Mouse (Mus musculus) heart, embryonic 16.5 days (tissue): Measurements from ENCODE around the gene Phf2. TPM values are rescaled to one million over a fixed set of nuclear protein-coding genes. Genes with fewer than 3 reads are reported as not detected.

Experiments
- ATAC-seq: fragments of 200-750 bp; cut with Nextera tagmentation; replicated peaks from 2 replicates; pipeline ENCODE4 v1.8.0; 2017; ENCODE audit warnings: moderate number of reproducible peaks; ENCODE audit not compliant: insufficient read depth, low FRiP score; ENCODE audit errors: extremely low read depth
- H3K27ac ChIP-seq: fragments of 300-500 bp; sonication (generic); 2 replicates; pipeline ENCODE4 v1.5.1; 2014; ENCODE audit warnings: mild to moderate bottlenecking, low read length, control low read depth, moderate library complexity
- H3K27me3 ChIP-seq: fragments of 300-500 bp; sonication (generic); 2 replicates; pipeline ENCODE4 v1.6.1; 2014; ENCODE audit warnings: low read length, mixed read lengths; ENCODE audit not compliant: control insufficient read depth, insufficient read depth
- H3K36me3 ChIP-seq: fragments of 300-500 bp; sonication (generic); 2 replicates; pipeline ENCODE4 v1.6.1; 2014; ENCODE audit not compliant: control insufficient read depth, insufficient read depth
- H3K4me1 ChIP-seq: fragments of 300-500 bp; sonication (generic); 2 replicates; pipeline ENCODE4 v1.6.1; 2014; ENCODE audit warnings: low read length, mixed read lengths; ENCODE audit not compliant: control insufficient read depth, insufficient read depth
- H3K4me2 ChIP-seq: fragments of 300-500 bp; sonication (generic); 2 replicates; pipeline ENCODE4 v1.6.1; 2014; ENCODE audit warnings: low read depth, mild to moderate bottlenecking, control low read depth, low read length
- H3K4me3 ChIP-seq: fragments of 300-500 bp; sonication (generic); 2 replicates; pipeline ENCODE4 v1.5.1; 2014; ENCODE audit warnings: mild to moderate bottlenecking, control low read depth, low read length
- H3K9ac ChIP-seq: fragments of 300-500 bp; sonication (generic); 2 replicates; pipeline ENCODE4 v1.6.1; 2014; ENCODE audit warnings: low read length, control low read depth
- H3K9me3 ChIP-seq: fragments of 300-500 bp; sonication (generic); replicated peaks from 2 replicates; pipeline ENCODE4 v1.6.1; 2016; ENCODE audit warnings: low read length; ENCODE audit not compliant: control insufficient read depth
- WGBS: fragments of 180-500 bp; shearing (Covaris S2); extraction: QIAGEN DNeasy Blood & Tissue Kit; methylation state at CpG from one replicate; pipeline ENCODE4 v1.1.7; 2014; 5-methylcytosine and 5-hydroxymethylcytosine counted together
- polyA plus RNA-seq: library from polyadenylated mRNA; unstranded; fragments of >200 nt; fragmentation: Nextera tagmentation; extraction: Ambion mirVana; gene quantifications from 2 replicates; pipeline ENCODE4 v1.2.1, GENCODE M21; 2015

Gene Phf2
- polyA plus RNA-seq, 1 experiment from 2014 or later: 4.4 TPM

DNA sequence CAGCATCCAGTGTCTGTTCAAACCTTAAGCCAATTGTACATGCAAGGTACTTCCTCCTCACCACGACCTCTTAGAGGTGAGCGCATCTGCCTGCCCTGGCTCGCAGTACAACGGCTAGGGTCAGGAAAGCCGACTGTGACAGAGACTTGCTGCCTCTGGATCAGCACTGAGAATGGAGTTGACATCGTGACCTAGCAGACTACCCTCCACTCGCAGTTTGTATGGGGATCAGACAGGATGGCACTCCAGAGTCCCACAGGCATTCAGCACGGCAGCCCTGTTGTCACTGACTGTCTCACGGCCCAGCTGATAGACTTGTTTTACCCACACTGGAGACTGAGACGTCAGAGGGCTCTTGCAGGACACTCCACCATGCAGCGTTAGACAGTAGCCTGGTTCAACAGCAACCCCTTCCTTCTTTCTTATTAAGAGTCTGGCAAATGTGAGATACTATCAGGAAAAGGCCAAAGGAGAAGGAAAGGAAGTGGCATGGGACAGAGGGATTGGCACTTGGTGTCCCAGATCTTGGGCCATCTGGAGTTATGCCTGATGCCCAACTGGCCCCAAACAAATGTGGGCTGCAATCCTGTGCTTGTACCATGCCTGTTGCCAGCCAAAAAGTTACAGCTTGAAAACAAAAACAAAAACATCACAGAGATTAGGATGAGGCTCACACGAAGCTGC, 6.1 kb downstream of the Phf2 start:
- no peak overlapping the region for H3K4me3 ChIP-seq
- no peak overlapping the region for H3K4me2 ChIP-seq
- ATAC-seq: no peak
- no peaks in the 10 kb centered on the region for H3K36me3 ChIP-seq
- peaks cover 30% of the 10 kb centered on the region for H3K4me1 ChIP-seq
- no peaks in the 10 kb centered on the region for H3K9me3 ChIP-seq
- no peak overlapping the region for H3K9ac ChIP-seq
- H3K27ac ChIP-seq: peak overlapping the region; percentile 0; the same call in 1 of the 2 replicates
- H3K27me3 ChIP-seq: no peaks in the 10 kb centered on the region
- WGBS: 57% methylated on average over 12 of the region's 12 CpGs

DNA sequence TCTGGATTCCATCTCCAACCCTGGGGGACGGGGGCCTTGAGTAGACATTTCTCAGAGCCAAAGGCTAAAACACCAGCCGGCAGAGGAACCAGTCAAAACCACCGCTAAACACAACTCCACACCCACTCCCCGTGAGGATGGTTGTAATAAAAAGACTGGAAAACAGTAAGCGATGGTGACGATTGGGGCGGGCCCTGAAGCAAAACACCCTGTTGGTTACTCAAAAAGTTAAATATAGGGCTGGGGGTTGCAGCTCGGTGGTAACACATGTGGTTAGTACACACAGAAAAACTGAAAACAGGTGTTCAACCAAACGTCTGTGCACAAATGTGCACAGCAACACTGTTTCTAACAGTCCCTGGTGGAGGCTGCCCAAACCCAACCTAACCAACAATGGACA, 7.4 kb downstream of the Phf2 start:
- Histone ChIP-seq H3K27ac (0 out of 2 replicates have a peak overlapping the region, but pooled peaks have one; percentile 33), H3K9ac (no peak overlapping the region), H3K4me2 (no peak overlapping the region), H3K36me3 (no peaks in the 10 kb centered on the region), H3K4me3 (no peak overlapping the region), H3K9me3 (no peaks in the 10 kb centered on the region), H3K4me1 (peaks cover 27% of the 10 kb centered on the region), H3K27me3 (no peaks in the 10 kb centered on the region)
- ATAC-seq: 0 out of 2 replicates have a peak, but pooled peaks have one; percentile 16
- WGBS: 73% methylated on average over 9 of the region's 9 CpGs

DNA sequence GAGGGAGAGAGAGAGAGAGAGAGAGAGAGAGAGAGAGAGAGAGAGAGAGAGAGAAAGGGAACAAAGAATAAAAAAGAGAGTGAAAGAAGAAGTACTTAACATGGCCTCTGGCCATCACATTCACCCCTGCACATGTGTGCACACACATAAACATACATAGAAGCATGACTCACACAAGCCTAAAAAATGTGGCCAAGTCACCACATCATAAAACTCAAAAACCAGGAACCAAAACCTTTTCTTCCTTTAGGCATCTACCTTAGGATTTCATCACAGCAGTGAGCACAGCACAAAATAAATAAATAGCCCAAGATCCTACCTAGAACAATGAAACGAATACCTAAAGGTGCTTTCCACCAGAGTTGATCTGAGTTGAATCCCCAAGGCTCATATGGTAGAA, 9.0 kb downstream of the Phf2 start:
- peaks cover 42% of the 10 kb centered on the region for H3K4me1 ChIP-seq
- ATAC-seq: no peak
- H3K27me3 ChIP-seq: no peaks in the 10 kb centered on the region
- H3K9ac ChIP-seq: no peak overlapping the region
- no peak overlapping the region for H3K27ac ChIP-seq
- no peak overlapping the region for H3K4me2 ChIP-seq
- no peaks in the 10 kb centered on the region for H3K36me3 ChIP-seq
- 82% methylated on average over 1 of the region's 1 CpGs for WGBS
- no peaks in the 10 kb centered on the region for H3K9me3 ChIP-seq
- no peak overlapping the region for H3K4me3 ChIP-seq

DNA sequence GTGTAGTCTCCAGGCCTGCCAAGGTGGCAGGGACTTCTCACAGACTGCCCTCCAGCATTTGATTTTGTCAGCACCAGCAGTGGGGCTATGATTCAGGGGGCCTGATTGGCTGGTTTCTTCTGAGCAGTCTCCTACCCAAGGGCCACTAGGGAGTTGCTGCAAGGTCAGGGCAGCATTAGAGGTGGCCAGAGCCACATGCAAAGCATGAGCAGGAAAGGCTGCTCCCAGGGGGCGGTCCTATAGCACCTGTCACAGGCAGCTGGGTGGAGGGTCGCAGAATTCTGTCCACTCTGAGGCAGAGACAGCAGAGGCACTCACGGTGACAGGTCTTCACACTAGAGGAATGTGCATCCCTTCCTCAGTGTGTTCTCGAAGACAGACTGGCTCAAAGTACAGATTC, 12.1 kb downstream of the Phf2 start:
- H3K27ac ChIP-seq: no peak overlapping the region
- 63% methylated on average over 4 of the region's 4 CpGs for WGBS
- H3K4me3 ChIP-seq: no peak overlapping the region
- no peaks in the 10 kb centered on the region for H3K36me3 ChIP-seq
- no peak overlapping the region for H3K4me2 ChIP-seq
- H3K27me3 ChIP-seq: no peaks in the 10 kb centered on the region
- peaks cover 45% of the 10 kb centered on the region for H3K4me1 ChIP-seq
- H3K9me3 ChIP-seq: no peaks in the 10 kb centered on the region
- ATAC-seq: no peak
- no peak overlapping the region for H3K9ac ChIP-seq

DNA sequence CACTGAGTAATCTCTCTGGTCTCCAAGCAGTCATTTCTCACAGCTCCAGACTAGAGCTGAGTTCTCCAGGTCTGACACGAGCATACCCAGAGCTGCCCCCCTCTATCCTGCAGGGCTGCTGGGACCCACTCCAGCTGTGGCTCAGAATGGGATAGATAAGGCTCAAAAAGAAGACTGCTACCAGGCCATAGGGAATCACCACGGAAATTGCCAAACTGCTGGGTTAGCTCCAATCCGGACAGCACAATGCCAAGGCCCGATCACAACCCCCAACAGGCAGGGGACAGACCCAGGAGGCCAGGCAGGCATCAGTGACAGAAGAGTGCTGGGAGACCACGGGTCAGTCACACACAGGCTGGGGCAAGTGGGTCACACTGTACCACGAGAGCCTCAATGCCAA, 12.9 kb downstream of the Phf2 start:
- no peak overlapping the region for H3K4me2 ChIP-seq
- no peaks in the 10 kb centered on the region for H3K36me3 ChIP-seq
- no peak overlapping the region for H3K27ac ChIP-seq
- no peak overlapping the region for H3K9ac ChIP-seq
- ATAC-seq: no peak
- H3K9me3 ChIP-seq: no peaks in the 10 kb centered on the region
- 52% methylated on average over 6 of the region's 6 CpGs for WGBS
- no peaks in the 10 kb centered on the region for H3K27me3 ChIP-seq
- H3K4me3 ChIP-seq: no peak overlapping the region
- peaks cover 44% of the 10 kb centered on the region for H3K4me1 ChIP-seq

DNA sequence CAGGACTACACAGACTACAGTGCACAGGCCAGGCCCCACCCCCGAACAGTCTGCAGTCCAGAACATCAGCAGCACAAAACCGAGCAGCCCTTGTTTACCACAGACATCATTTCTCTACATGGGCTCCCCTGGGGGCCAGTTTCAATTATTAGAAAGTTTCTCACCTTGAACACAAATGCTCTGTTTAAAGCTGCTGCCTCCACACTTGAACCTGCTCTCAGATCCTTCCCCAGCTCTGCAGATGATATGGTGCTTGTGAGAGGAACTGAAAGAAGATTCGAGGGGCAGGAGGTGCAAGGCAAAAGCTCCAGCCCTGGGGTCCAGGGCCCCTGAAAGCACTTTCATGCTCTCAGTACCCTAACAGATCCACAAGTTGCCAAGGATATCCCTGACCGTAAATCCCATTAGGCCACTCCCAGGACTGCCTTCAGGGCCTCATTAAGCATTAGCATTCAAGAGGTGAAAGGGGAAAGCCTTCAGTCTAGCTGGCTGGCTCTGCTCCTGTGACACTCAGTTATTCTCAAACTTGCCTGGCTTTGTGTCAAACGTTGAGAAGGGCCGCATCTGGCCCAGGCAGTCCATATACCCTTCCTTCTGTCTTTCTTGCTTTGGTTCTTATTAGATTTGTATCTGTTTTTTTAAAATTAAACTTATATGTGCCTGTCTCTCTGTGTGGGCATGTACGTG, 13.5 kb downstream of the Phf2 start:
- ATAC-seq: no peak

DNA sequence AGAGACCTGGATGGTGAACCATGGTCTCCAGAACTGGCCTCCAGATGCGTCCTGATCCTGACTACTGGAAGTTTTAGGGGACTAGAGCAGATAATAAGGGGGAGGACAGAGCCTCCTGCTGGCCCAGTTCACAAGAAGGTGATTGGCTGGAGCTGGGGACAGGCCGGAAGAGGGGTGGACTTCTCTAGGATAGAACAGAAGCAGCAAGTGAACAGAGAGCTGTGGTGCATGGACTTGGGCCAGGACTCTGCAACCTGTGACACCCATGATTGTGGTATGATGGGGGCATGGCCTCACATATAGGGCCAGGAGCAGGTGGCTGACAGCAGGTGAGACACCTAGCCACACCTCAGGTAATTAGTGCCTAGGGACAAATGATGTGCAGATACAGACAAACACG, 17.0 kb downstream of the Phf2 start:
- no peaks in the 10 kb centered on the region for H3K27me3 ChIP-seq
- peaks cover 50% of the 10 kb centered on the region for H3K4me1 ChIP-seq
- no peak for ATAC-seq

More for the DNA sequence above, 13.5 kb downstream of the Phf2 start:
- peaks cover 46% of the 10 kb centered on the region for H3K4me1 ChIP-seq
- H3K27me3 ChIP-seq: no peaks in the 10 kb centered on the region
- H3K9ac ChIP-seq: no peak overlapping the region
- no peaks in the 10 kb centered on the region for H3K36me3 ChIP-seq
- no peaks in the 10 kb centered on the region for H3K9me3 ChIP-seq
- H3K27ac ChIP-seq: 0 out of 2 replicates have a peak overlapping the region, but pooled peaks have one; percentile 19
- no peak overlapping the region for H3K4me3 ChIP-seq
- H3K4me2 ChIP-seq: no peak overlapping the region
- WGBS: 51% methylated on average over 7 of the region's 7 CpGs

DNA sequence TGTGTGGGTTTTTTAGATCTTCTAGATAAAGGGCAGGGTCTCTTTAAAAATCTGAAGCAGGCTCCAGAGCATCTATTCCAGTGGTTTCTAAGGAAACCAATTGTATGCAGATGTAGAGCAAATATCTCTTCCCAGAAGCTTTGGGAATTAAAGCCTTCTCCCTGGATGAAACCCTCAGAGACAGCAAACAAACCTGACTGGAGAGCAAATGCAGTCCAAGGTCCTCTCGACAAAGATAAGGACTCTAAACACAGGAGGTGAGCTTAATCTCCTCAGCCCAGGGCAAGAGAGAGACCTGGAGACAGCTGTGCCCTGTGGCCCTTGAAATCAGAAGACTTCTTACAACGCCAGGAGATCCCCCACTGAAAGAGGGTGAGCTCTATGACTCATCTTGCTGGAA, 17.4 kb downstream of the Phf2 start:
- H3K27ac ChIP-seq: no peak overlapping the region
- ATAC-seq: no peak
- 14% methylated on average over 2 of the region's 2 CpGs for WGBS

More for the DNA sequence above, 17.0 kb downstream of the Phf2 start:
- Histone ChIP-seq H3K9me3 (no peaks in the 10 kb centered on the region), H3K4me3 (no peak overlapping the region), H3K9ac (no peak overlapping the region), H3K27ac (no peak overlapping the region), H3K4me2 (no peak overlapping the region), H3K36me3 (no peaks in the 10 kb centered on the region)
- 56% methylated on average over 3 of the region's 3 CpGs for WGBS

DNA sequence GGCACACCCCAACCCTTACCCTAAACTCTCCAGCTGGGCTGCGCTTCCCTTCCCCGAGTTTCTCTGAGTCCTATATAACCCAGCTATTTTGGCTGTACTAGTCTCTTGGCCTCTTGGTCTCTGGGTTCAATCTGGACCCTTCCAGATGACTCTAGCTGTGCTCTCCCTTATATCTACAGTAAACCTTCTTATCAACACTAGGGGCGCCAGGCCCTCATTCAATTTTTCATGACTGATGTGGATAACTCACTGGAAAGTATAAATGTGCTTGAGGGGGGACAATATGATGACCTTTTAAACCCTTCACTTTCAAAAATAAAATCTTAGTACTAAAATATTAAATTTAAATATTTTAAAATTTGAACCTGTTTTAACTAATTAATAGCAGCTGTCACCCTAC, 18.1 kb downstream of the Phf2 start:
- no peak for ATAC-seq
- H3K27ac ChIP-seq: no peak overlapping the region
- 45% methylated on average over 3 of the region's 3 CpGs for WGBS
- peaks cover 43% of the 10 kb centered on the region for H3K4me1 ChIP-seq
- H3K9ac ChIP-seq: no peak overlapping the region
- H3K4me3 ChIP-seq: no peak overlapping the region
- H3K9me3 ChIP-seq: no peaks in the 10 kb centered on the region
- H3K27me3 ChIP-seq: no peaks in the 10 kb centered on the region
- no peaks in the 10 kb centered on the region for H3K36me3 ChIP-seq
- no peak overlapping the region for H3K4me2 ChIP-seq

More for the DNA sequence above, 17.4 kb downstream of the Phf2 start:
- Histone ChIP-seq H3K9ac (no peak overlapping the region), H3K4me1 (peaks cover 48% of the 10 kb centered on the region), H3K4me2 (no peak overlapping the region), H3K9me3 (no peaks in the 10 kb centered on the region), H3K36me3 (no peaks in the 10 kb centered on the region), H3K4me3 (no peak overlapping the region), H3K27me3 (no peaks in the 10 kb centered on the region)
